Mouse (Mus musculus): ENCODE measurements at regions not wholly inside any gene's neighbourhood (a gene's known extent, or its start where the extent isn't known, plus 50 kb on each side); places are given as distances from the start of the nearest gene placed in this dataset.

DNA sequence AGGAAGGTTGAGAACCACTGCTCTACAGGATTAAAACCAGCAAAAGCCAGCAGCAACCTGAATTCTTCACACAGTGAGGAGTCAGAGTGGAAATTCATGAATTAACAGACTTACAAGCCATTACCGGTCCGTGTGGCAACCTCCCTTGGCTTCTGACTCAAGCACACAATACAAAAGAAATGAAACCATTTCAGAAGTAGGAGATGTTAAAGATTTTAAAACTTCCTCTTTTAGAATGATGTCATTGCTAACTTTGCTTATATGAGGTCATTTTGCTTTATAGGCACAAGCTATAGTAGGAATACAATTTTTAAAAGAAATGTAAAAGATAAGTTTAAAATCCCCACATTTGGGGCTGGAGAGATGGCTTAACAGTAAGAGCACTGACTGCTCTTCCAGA lies 99.1 kb upstream of the Clint1 start:
- no peak overlapping the region for H3K9ac ChIP-seq
- 63% methylated on average over 2 of the region's 2 CpGs for WGBS

GRCm38 (mm10) chr11:45767081-45767480 lies 84.8 kb upstream of the Clint1 start:
- H3K4me2 ChIP-seq (replicated peaks) = no peak overlapping the region
- ATAC-seq = no peak
- H3K4me3 ChIP-seq (replicated peaks) = no peak overlapping the region
- WGBS = 78% methylated on average over 4 of the region's 4 CpGs
- no peaks in the 10 kb centered on the region for H3K27me3 ChIP-seq (replicated peaks)
- H3K9me3 ChIP-seq = no peaks in the 10 kb centered on the region
- H3K9ac ChIP-seq = no peak overlapping the region
- H3K36me3 ChIP-seq = no peaks in the 10 kb centered on the region
- H3K27ac ChIP-seq = no peak overlapping the region
- no peaks in the 10 kb centered on the region for H3K4me1 ChIP-seq (replicated peaks)

More for the DNA sequence above, 99.1 kb upstream of the Clint1 start:
- H3K9me3 ChIP-seq = no peaks in the 10 kb centered on the region
- H3K36me3 ChIP-seq = no peaks in the 10 kb centered on the region
- H3K27me3 ChIP-seq (replicated peaks) = no peaks in the 10 kb centered on the region
- no peak overlapping the region for H3K27ac ChIP-seq
- no peak for ATAC-seq
- no peak overlapping the region for H3K4me3 ChIP-seq (replicated peaks)
- no peak overlapping the region for H3K4me2 ChIP-seq (replicated peaks)
- no peaks in the 10 kb centered on the region for H3K4me1 ChIP-seq (replicated peaks)

- no peak for ATAC-seq
- no peak overlapping the region for H3K9ac ChIP-seq
Observed at GRCm38 (mm10) chr11:45782435-45782834, 69.4 kb upstream of the Clint1 start.

DNA sequence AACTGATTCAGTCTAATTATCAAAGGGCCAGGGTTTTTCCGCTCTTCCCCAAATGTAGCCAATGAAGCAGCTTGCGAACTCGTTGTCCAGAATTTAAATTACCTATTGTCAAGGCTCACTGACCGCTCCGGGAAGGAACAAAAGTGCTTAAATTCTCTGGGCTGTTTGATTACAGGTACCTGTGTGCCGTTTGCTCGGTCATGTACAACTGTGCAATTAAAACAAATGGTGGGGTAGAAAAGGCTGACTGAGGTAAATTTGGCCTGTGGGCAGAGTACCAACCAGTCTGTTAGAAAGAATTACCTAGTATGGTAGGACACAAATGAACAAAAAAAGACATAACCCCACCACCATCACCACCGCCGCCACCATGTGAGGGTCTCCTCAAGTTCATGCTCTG lies 66.0 kb upstream of the Clint1 start:
- H3K27ac ChIP-seq = no peak overlapping the region
- no peaks in the 10 kb centered on the region for H3K36me3 ChIP-seq
- WGBS = 90% methylated on average over 9 of the region's 9 CpGs
- no peak overlapping the region for H3K4me3 ChIP-seq (replicated peaks)
- H3K4me1 ChIP-seq (replicated peaks) = no peaks in the 10 kb centered on the region
- ATAC-seq = no peak
- no peak overlapping the region for H3K4me2 ChIP-seq (replicated peaks)
- H3K27me3 ChIP-seq (replicated peaks) = no peaks in the 10 kb centered on the region
- H3K9me3 ChIP-seq = no peaks in the 10 kb centered on the region
- no peak overlapping the region for H3K9ac ChIP-seq

More at GRCm38 (mm10) chr11:45782435-45782834, 69.4 kb upstream of the Clint1 start:
- Histone ChIP-seq H3K4me1 (replicated peaks) (no peaks in the 10 kb centered on the region), H3K27ac (no peak overlapping the region), H3K4me2 (replicated peaks) (no peak overlapping the region), H3K9me3 (no peaks in the 10 kb centered on the region), H3K4me3 (replicated peaks) (no peak overlapping the region), H3K27me3 (replicated peaks) (no peaks in the 10 kb centered on the region), H3K36me3 (no peaks in the 10 kb centered on the region)
- 73% methylated on average over 4 of the region's 4 CpGs for WGBS

DNA sequence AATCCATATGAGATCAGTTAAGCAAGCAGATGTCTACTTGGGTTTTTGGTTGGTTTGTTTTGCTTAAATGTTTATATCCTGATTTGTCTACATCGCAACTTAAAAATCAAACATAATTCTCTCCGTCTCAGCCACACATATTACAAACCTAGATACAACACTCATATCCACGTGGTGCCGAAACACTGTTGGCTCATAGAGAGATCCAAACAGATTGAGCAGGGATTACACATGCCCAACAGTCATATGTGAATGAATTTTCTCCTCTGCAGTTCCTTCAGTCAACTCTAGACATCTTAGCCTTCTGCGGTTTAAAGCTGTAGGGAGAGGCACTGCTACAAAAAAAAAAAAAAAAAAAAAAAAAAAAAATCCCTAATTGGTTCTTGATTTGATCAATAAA lies 64.4 kb upstream of the Clint1 start:
- no peak for ATAC-seq
- Histone ChIP-seq H3K4me3 (replicated peaks) (no peak overlapping the region), H3K4me1 (replicated peaks) (no peaks in the 10 kb centered on the region), H3K27ac (no peak overlapping the region), H3K9ac (no peak overlapping the region), H3K9me3 (no peaks in the 10 kb centered on the region), H3K27me3 (replicated peaks) (no peaks in the 10 kb centered on the region), H3K36me3 (no peaks in the 10 kb centered on the region), H3K4me2 (replicated peaks) (no peak overlapping the region)
- WGBS = 86% methylated on average over 5 of the region's 5 CpGs

DNA sequence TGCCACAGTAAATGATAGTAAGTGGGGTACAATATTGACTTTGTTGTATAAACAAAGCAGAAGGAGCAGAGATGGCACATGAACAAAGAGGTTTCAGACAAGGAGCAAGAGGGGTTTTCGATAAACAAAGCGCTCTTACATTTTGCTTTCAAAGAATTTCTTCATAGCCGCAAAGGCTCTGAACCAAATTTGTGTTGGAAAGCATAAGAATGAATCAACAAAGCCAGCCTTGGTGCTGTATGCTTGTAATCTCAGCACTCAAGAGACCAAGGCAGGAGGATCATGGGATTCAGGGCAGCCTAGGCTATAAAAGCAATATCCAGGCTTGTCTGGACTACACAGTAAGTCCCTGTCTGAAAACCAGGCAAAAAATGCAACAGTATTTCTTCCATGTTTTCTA lies 62.0 kb upstream of the Clint1 start:
- no peak overlapping the region for H3K27ac ChIP-seq
- H3K27me3 ChIP-seq (replicated peaks) = no peaks in the 10 kb centered on the region
- no peak overlapping the region for H3K4me3 ChIP-seq (replicated peaks)
- no peaks in the 10 kb centered on the region for H3K9me3 ChIP-seq
- H3K9ac ChIP-seq = no peak overlapping the region
- 76% methylated on average over 3 of the region's 3 CpGs for WGBS
- no peak overlapping the region for H3K4me2 ChIP-seq (replicated peaks)
- ATAC-seq = no peak
- H3K36me3 ChIP-seq = no peaks in the 10 kb centered on the region
- no peaks in the 10 kb centered on the region for H3K4me1 ChIP-seq (replicated peaks)

GRCm38 (mm10) chr11:45790504-45790903 lies 61.3 kb upstream of the Clint1 start:
- Histone ChIP-seq H3K36me3 (no peaks in the 10 kb centered on the region), H3K4me1 (replicated peaks) (no peaks in the 10 kb centered on the region), H3K9ac (no peak overlapping the region), H3K27ac (no peak overlapping the region), H3K4me2 (replicated peaks) (no peak overlapping the region), H3K27me3 (replicated peaks) (no peaks in the 10 kb centered on the region), H3K4me3 (replicated peaks) (no peak overlapping the region), H3K9me3 (no peaks in the 10 kb centered on the region)
- no peak for ATAC-seq
- 77% methylated on average over 8 of the region's 8 CpGs for WGBS

DNA sequence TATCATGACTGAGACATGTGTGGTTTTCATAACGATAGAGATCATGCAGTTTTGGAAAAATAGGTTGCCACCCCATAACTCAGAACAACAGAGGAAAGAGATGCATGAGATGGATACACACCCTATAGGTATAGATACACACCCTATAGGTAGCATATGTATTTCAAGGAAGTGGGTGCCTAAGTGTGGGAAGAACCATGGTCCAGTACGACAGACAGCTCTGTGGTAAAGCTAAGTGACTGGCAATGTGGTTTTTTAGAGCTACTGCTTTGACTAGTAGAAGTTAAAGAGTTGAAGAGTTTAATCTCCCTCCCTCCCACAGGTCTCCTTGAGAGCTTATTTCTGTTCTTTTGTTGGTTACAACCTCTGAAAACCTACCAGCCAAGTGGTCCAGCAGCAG lies 60.2 kb upstream of the Clint1 start:
- no peak overlapping the region for H3K4me3 ChIP-seq (replicated peaks)
- no peaks in the 10 kb centered on the region for H3K27me3 ChIP-seq (replicated peaks)
- H3K4me1 ChIP-seq (replicated peaks) = no peaks in the 10 kb centered on the region
- no peak overlapping the region for H3K9ac ChIP-seq
- no peak overlapping the region for H3K4me2 ChIP-seq (replicated peaks)
- H3K9me3 ChIP-seq = no peaks in the 10 kb centered on the region
- no peaks in the 10 kb centered on the region for H3K36me3 ChIP-seq
- no peak for ATAC-seq
- 86% methylated on average over 2 of the region's 2 CpGs for WGBS
- no peak overlapping the region for H3K27ac ChIP-seq

DNA sequence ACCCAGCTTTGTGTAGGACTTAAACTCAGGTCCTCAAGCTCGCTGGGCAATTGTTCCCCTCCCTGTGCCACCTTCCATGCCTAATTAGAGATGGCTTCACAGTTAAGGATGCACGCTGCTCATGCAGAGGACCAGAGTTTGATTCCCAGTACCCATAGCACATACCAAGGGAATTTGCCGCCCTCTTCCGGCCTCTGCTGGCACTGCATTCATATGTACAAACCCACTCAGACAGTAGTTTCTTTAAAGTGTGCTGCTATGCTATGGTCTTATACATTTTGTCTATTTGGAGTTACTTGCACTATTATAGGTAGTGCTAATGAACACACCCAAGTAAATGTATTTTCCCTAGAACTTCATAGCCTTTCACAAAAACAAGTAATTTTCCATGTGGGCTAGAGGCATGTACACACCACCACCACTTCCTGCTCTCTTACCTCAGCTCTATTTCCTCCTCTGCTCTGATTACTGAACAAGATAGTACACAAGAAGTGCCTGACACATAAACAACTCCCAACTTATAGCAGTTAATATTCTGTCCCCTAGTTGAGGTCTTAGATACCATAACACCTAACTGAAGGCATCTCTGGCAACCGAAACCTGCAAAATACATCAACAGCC lies 57.4 kb upstream of the Clint1 start:
- no peaks in the 10 kb centered on the region for H3K27me3 ChIP-seq (replicated peaks)

DNA sequence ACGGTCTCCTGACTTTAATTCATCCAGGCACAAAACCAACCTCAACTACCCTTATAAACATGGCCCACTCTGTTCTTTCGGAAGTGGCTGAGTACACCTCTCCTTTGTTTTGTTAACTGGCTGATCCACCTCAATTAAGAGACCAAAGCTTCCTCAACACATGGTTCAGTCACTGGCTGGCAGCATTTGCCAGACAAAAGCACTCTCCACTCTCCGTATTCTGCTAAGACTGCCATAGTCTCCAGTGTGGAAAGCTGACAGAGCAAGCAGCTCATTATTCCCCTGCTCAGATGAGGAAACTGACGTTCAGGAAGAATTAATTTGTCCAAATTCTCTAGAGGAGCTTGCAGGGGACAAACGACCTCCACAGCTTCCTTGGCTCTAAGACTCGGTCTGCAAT lies 56.5 kb upstream of the Clint1 start:
- WGBS = 45% methylated on average over 6 of the region's 6 CpGs
- H3K27me3 ChIP-seq (replicated peaks) = no peaks in the 10 kb centered on the region
- no peaks in the 10 kb centered on the region for H3K36me3 ChIP-seq
- H3K9me3 ChIP-seq = no peaks in the 10 kb centered on the region
- no peak overlapping the region for H3K4me3 ChIP-seq (replicated peaks)
- H3K27ac ChIP-seq = no peak overlapping the region; the same call in 1 of the 2 replicates
- H3K4me1 ChIP-seq (replicated peaks) = peaks cover 3% of the 10 kb centered on the region; the same call in 1 of the 2 replicates
- no peak overlapping the region for H3K9ac ChIP-seq
- ATAC-seq = no peak
- no peak overlapping the region for H3K4me2 ChIP-seq (replicated peaks)

More for the DNA sequence above, 57.4 kb upstream of the Clint1 start:
- Histone ChIP-seq H3K4me1 (replicated peaks) (no peaks in the 10 kb centered on the region), H3K9me3 (no peaks in the 10 kb centered on the region), H3K4me2 (replicated peaks) (no peak overlapping the region), H3K27ac (no peak overlapping the region), H3K9ac (no peak overlapping the region), H3K4me3 (replicated peaks) (no peak overlapping the region), H3K36me3 (no peaks in the 10 kb centered on the region)
- 64% methylated on average over 5 of the region's 5 CpGs for WGBS
- no peak for ATAC-seq

GRCm38 (mm10) chr11:45795731-45796130 lies 56.1 kb upstream of the Clint1 start:
- Histone ChIP-seq H3K27ac (no peak overlapping the region), H3K36me3 (no peaks in the 10 kb centered on the region), H3K4me1 (replicated peaks) (peaks cover 3% of the 10 kb centered on the region; the same call in 1 of the 2 replicates), H3K9ac (no peak overlapping the region), H3K9me3 (no peaks in the 10 kb centered on the region), H3K4me2 (replicated peaks) (no peak overlapping the region), H3K27me3 (replicated peaks) (no peaks in the 10 kb centered on the region), H3K4me3 (replicated peaks) (no peak overlapping the region)
- 15% methylated on average over 3 of the region's 3 CpGs for WGBS
- peak; percentile 65 for ATAC-seq

DNA sequence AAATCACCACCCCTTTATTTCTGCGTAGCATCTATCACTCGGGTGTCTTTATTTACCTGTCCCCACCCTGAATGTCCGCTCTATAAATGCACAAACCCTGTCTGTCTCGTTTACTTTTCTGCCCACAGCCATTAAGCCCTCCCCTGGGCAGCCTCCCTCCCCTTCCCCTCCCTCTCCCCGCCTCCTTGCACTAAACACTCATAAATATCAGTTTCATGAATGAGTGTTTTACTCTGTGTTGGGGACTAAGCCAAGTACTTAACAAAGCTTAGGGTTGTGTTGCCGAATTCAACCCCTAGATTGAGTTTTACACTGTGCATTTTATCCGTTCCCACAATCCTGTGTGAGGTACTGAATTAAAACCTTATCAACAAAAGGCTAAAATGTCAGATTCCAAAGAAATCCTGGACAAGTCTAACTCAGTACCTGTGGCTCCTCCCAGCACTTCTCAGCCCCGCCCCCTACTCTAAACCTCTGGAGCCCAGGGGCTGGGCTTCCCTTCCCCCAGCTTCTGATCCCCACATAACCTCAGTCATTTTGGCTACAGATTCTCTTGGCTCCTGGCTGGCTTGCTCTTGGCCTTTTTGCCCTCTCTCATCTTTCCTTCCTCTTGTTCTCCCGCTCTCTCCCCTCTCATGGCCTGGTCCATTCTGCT lies 52.0 kb upstream of the Clint1 start:
- peak; percentile 79 for ATAC-seq
- H3K27ac ChIP-seq = peak overlapping the region; percentile 6; the same call in 1 of the 2 replicates
- H3K9me3 ChIP-seq = no peaks in the 10 kb centered on the region
- H3K4me3 ChIP-seq (replicated peaks) = no peak overlapping the region
- H3K4me2 ChIP-seq (replicated peaks) = peak overlapping the region; percentile 42
- no peaks in the 10 kb centered on the region for H3K27me3 ChIP-seq (replicated peaks)
- 18% methylated on average over 9 of the region's 9 CpGs for WGBS
- peaks cover 3% of the 10 kb centered on the region; the same call in 1 of the 2 replicates for H3K4me1 ChIP-seq (replicated peaks)
- H3K36me3 ChIP-seq = no peaks in the 10 kb centered on the region
- no peak overlapping the region for H3K9ac ChIP-seq

All from intestine, embryonic 15.5 days (tissue).